Mouse (Mus musculus) liver, embryonic 13.5 days (tissue): Measurements from ENCODE around the gene Gm14147. TPM values are rescaled to one million over a fixed set of nuclear protein-coding genes. Genes with fewer than 3 reads are reported as not detected.
"Not testable (repeated sequence)": the region's sequence is repeated elsewhere in the genome, so short reads cannot be mapped to it uniquely, and the experiment has no call there.

Experiments
- ATAC-seq: fragments of 200-750 bp; cut with Nextera tagmentation; 2 replicates; pipeline ENCODE4 v1.8.0; 2017; ENCODE audit warnings: low read depth, mild to moderate bottlenecking, moderate number of reproducible peaks, moderate library complexity
- DNase-seq: peaks from one replicate; pipeline ENCODE4 v3.0.0; 2022
- H3K27ac ChIP-seq: fragments of 300-500 bp; sonication (generic); 2 replicates; pipeline ENCODE4 v1.5.1; 2015; ENCODE audit warnings: moderate library complexity, mild to moderate bottlenecking, inconsistent platforms
- H3K27me3 ChIP-seq: fragments of 300-500 bp; sonication (generic); 2 replicates; pipeline ENCODE4 v1.6.1; 2015; ENCODE audit warnings: mild to moderate bottlenecking, inconsistent platforms
- H3K36me3 ChIP-seq: fragments of 300-500 bp; sonication (generic); 2 replicates; pipeline ENCODE4 v1.6.1; 2015; ENCODE audit warnings: mild to moderate bottlenecking, inconsistent platforms
- H3K4me1 ChIP-seq: fragments of 300-500 bp; sonication (generic); replicated peaks from 2 replicates; pipeline ENCODE4 v1.6.1; 2015; ENCODE audit warnings: inconsistent platforms
- H3K4me2 ChIP-seq: fragments of 300-500 bp; sonication (generic); 2 replicates; pipeline ENCODE4 v1.6.1; 2015; ENCODE audit warnings: inconsistent platforms, mild to moderate bottlenecking, moderate library complexity
- H3K4me3 ChIP-seq: fragments of 300-500 bp; sonication (generic); replicated peaks from 2 replicates; pipeline ENCODE4 v1.5.1; 2015; ENCODE audit warnings: mild to moderate bottlenecking, inconsistent platforms
- H3K9ac ChIP-seq: fragments of 300-500 bp; sonication (generic); 2 replicates; pipeline ENCODE4 v1.6.1; 2015; ENCODE audit warnings: mild to moderate bottlenecking, inconsistent platforms
- H3K9me3 ChIP-seq: fragments of 300-500 bp; sonication (generic); replicated peaks from 2 replicates; pipeline ENCODE4 v1.6.1; 2016; ENCODE audit warnings: inconsistent platforms
- WGBS: fragments of 180-500 bp; shearing (Covaris S2); methylation state at CpG from one replicate; pipeline ENCODE4 v1.1.7; 2015; ENCODE audit not compliant: insufficient replicate concordance; 5-methylcytosine and 5-hydroxymethylcytosine counted together
- polyA plus RNA-seq: library from polyadenylated mRNA; unstranded; fragments of >200 nt; fragmentation: Nextera tagmentation; extraction: Ambion mirVana; gene quantifications from 2 replicates; pipeline ENCODE4 v1.2.1, GENCODE M21; 2015

Gm14147 gene
- not detected in 2 replicates for polyA plus RNA-seq

DNA sequence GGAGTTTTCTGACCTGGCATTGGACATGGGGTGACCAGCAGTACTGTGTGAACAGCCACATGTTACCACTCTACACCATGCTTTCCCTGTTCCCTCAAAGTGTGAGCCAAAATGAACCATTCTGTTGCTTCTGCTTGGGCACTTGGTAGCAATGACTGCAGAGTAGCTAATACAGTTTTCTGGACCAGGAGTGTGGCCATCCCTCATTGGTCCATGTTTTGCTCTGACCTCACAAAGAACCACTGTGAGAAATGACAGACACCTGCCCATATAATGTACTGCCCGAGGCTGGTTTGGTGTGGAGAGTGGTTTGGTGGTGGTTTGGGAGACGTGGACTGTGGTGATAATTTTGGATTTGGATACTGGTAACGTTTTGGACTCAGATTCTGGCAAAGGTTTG is at the start of gene Gm14147:
TSS of gene Gm14147 (plus strand) at position 301 of the 400 bp plus-strand sequence.
- H3K9me3 ChIP-seq, H3K4me3 ChIP-seq, H3K27me3 ChIP-seq, ATAC-seq, H3K36me3 ChIP-seq, H3K9ac ChIP-seq, H3K4me1 ChIP-seq, DNase-seq, H3K4me2 ChIP-seq, H3K27ac ChIP-seq: not testable (repeated sequence)
- no CpG with 5 or more reads among the region's 3 CpGs for WGBS

DNA sequence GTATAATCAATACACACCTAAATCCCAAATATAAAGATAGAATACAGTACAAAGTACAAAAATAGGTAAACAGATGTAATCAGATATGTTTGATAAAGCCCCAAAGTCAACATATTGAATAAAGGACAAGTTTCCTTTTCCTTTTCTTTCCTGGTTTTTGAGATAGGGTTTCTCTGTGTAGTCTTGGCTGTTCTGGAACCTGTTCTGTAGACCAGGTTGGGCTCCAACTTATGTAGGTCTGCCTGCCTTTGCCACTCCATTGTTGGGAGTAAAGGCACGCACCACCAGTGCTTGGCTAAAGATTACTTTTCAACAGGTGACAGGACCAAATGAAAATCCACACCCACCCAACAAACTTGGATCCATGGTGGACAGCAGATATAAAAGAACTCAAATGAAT is 41.4 kb upstream of the Gm14147 start:
- DNase-seq (no peak), ATAC-seq (no peak)
- no peak overlapping the region for H3K4me3 ChIP-seq
- H3K27me3 ChIP-seq: no peaks in the 10 kb centered on the region
- H3K27ac ChIP-seq: no peak overlapping the region
- no peak overlapping the region for H3K4me2 ChIP-seq
- 80% methylated on average over 1 of the region's 1 CpGs for WGBS
- no peak overlapping the region for H3K9ac ChIP-seq
- H3K4me1 ChIP-seq: no peaks in the 10 kb centered on the region
- no peaks in the 10 kb centered on the region for H3K36me3 ChIP-seq
- no peaks in the 10 kb centered on the region for H3K9me3 ChIP-seq

DNA sequence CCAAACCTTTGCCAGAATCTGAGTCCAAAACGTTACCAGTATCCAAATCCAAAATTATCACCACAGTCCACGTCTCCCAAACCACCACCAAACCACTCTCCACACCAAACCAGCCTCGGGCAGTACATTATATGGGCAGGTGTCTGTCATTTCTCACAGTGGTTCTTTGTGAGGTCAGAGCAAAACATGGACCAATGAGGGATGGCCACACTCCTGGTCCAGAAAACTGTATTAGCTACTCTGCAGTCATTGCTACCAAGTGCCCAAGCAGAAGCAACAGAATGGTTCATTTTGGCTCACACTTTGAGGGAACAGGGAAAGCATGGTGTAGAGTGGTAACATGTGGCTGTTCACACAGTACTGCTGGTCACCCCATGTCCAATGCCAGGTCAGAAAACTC is 5.8 kb upstream of the Gm14147 start, which contains the start of gene Gm14151:
TSS of gene Gm14151 (minus strand) at position 101 of the 400 bp plus-strand sequence.
- not testable (repeated sequence) for ATAC-seq, H3K4me1 ChIP-seq, H3K27me3 ChIP-seq, H3K9me3 ChIP-seq, H3K27ac ChIP-seq, H3K9ac ChIP-seq, H3K4me3 ChIP-seq, H3K36me3 ChIP-seq, DNase-seq, H3K4me2 ChIP-seq
- WGBS: no CpG with 5 or more reads among the region's 3 CpGs

Other genes starting within 250 kb of the Gm14147 start
- gene Abhd12, start 193.5 kb upstream of the Gm14147 start, polyA plus RNA-seq: 21.2 and 21.6 TPM in 2 replicates
- 47.7 and 51.8 TPM in 2 replicates for gene Gins1, start 192.8 kb upstream of the Gm14147 start, polyA plus RNA-seq
- 10.6 and 14.2 TPM in 2 replicates for gene Ninl, start 58.9 kb upstream of the Gm14147 start, polyA plus RNA-seq
- gene Nanp, start 58.8 kb upstream of the Gm14147 start, polyA plus RNA-seq: 76.2 and 88.7 TPM in 2 replicates
- not detected in 2 replicates for gene Gm14151, start 5.9 kb upstream of the Gm14147 start, polyA plus RNA-seq